Mouse (Mus musculus) hindbrain, embryonic 13.5 days (tissue): ENCODE results near the gene Otx2. TPM values are rescaled to one million over a fixed set of nuclear protein-coding genes. Genes with fewer than 3 reads are reported as not detected.

Source experiments
- ATAC-seq: fragments of 200-750 bp; cut with Nextera tagmentation; 2 replicates; pipeline ENCODE4 v1.8.0; 2017; ENCODE audit warnings: moderate TSS enrichment; ENCODE audit not compliant: low FRiP score
- H3K27ac ChIP-seq: fragments of 300-500 bp; sonication (generic); 2 replicates; pipeline ENCODE4 v1.5.1; 2015; ENCODE audit warnings: inconsistent platforms, mild to moderate bottlenecking, moderate library complexity
- H3K27me3 ChIP-seq: fragments of 300-500 bp; sonication (generic); 2 replicates; pipeline ENCODE4 v1.6.1; 2015; ENCODE audit warnings: mild to moderate bottlenecking, inconsistent platforms
- H3K36me3 ChIP-seq: fragments of 300-500 bp; sonication (generic); 2 replicates; pipeline ENCODE4 v1.6.1; 2015; ENCODE audit warnings: mild to moderate bottlenecking, inconsistent platforms
- H3K4me1 ChIP-seq: fragments of 300-500 bp; sonication (generic); replicated peaks from 2 replicates; pipeline ENCODE4 v1.6.1; 2015; ENCODE audit warnings: inconsistent platforms
- H3K4me2 ChIP-seq: fragments of 300-500 bp; sonication (generic); 2 replicates; pipeline ENCODE4 v1.6.1; 2015; ENCODE audit warnings: inconsistent platforms, mild to moderate bottlenecking, moderate library complexity
- H3K4me3 ChIP-seq: fragments of 300-500 bp; sonication (generic); 2 replicates; pipeline ENCODE4 v1.5.1; 2015; ENCODE audit warnings: mild to moderate bottlenecking, inconsistent platforms
- H3K9ac ChIP-seq: fragments of 300-500 bp; sonication (generic); 2 replicates; pipeline ENCODE4 v1.6.1; 2015; ENCODE audit warnings: mild to moderate bottlenecking, inconsistent platforms
- H3K9me3 ChIP-seq: fragments of 300-500 bp; sonication (generic); 2 replicates; pipeline ENCODE4 v1.6.1; 2016; ENCODE audit warnings: inconsistent platforms
- WGBS: fragments of 180-500 bp; shearing (Covaris S2); methylation state at CpG from one replicate; pipeline ENCODE4 v1.1.7; 2015; 5-methylcytosine and 5-hydroxymethylcytosine counted together
- polyA plus RNA-seq: library from polyadenylated mRNA; unstranded; fragments of >200 nt; fragmentation: Nextera tagmentation; extraction: Ambion mirVana; gene quantifications from 2 replicates; pipeline ENCODE4 v1.2.1, GENCODE M21; 2015

Otx2 gene
- 22.8 and 24.1 TPM in 2 replicates for polyA plus RNA-seq

- H3K27me3 ChIP-seq: peaks cover 98% of the 10 kb centered on the region
Observed at GRCm38 (mm10) chr14:48673541-48673940, at the start of gene Otx2. TSS of gene Otx2 (minus strand) at chr14:48673819.

GRCm38 (mm10) chr14:48722763-48723162, 49.1 kb upstream of the Otx2 start:
- no peak overlapping the region for H3K4me3 ChIP-seq
- 26% methylated on average over 4 of the region's 4 CpGs for WGBS
- H3K27ac ChIP-seq: no peak overlapping the region
- H3K4me2 ChIP-seq: no peak overlapping the region
- no peaks in the 10 kb centered on the region for H3K9me3 ChIP-seq
- H3K9ac ChIP-seq: no peak overlapping the region
- H3K4me1 ChIP-seq: no peaks in the 10 kb centered on the region
- no peaks in the 10 kb centered on the region for H3K36me3 ChIP-seq
- ATAC-seq: no peak
- H3K27me3 ChIP-seq: no peaks in the 10 kb centered on the region

More at GRCm38 (mm10) chr14:48673541-48673940, at the start of gene Otx2:
- ATAC-seq: no peak
- no peak within 1 kb of the TSS for H3K27ac ChIP-seq
- no peaks in the 10 kb centered on the region for H3K36me3 ChIP-seq
- peak within 1 kb of the TSS; percentile 29 for H3K4me2 ChIP-seq
- peaks cover 15% of the 10 kb centered on the region for H3K4me1 ChIP-seq
- peak within 1 kb of the TSS; percentile 21 for H3K4me3 ChIP-seq
- no peaks in the 10 kb centered on the region for H3K9me3 ChIP-seq
- WGBS: under 1% methylated on average over 27 of the region's 27 CpGs
- H3K9ac ChIP-seq: peak within 1 kb of the TSS; percentile 43; the same call in 1 of the 2 replicates

- Histone ChIP-seq H3K4me1 (no peaks in the 10 kb centered on the region), H3K4me3 (no peak overlapping the region), H3K27ac (no peak overlapping the region), H3K36me3 (no peaks in the 10 kb centered on the region), H3K4me2 (no peak overlapping the region), H3K27me3 (no peaks in the 10 kb centered on the region), H3K9me3 (no peaks in the 10 kb centered on the region), H3K9ac (no peak overlapping the region)
- WGBS: 90% methylated on average over 3 of the region's 3 CpGs
- ATAC-seq: no peak
Observed at GRCm38 (mm10) chr14:48719296-48719695, 45.7 kb upstream of the Otx2 start.

GRCm38 (mm10) chr14:48717632-48718279, 44.1 kb upstream of the Otx2 start:
- no peak overlapping the region for H3K4me2 ChIP-seq
- H3K4me3 ChIP-seq: no peak overlapping the region
- no peaks in the 10 kb centered on the region for H3K9me3 ChIP-seq
- H3K27ac ChIP-seq: no peak overlapping the region
- H3K4me1 ChIP-seq: no peaks in the 10 kb centered on the region
- WGBS: 88% methylated on average over 8 of the region's 8 CpGs
- 0 out of 2 replicates have a peak, but pooled peaks cover 5% of the 10 kb centered on the region for H3K27me3 ChIP-seq
- H3K36me3 ChIP-seq: no peaks in the 10 kb centered on the region
- ATAC-seq: no peak
- no peak overlapping the region for H3K9ac ChIP-seq

- no peak for ATAC-seq
- H3K4me2 ChIP-seq: no peak overlapping the region
- 0 out of 2 replicates have a peak, but pooled peaks cover 8% of the 10 kb centered on the region for H3K27me3 ChIP-seq
- H3K9me3 ChIP-seq: no peaks in the 10 kb centered on the region
- H3K36me3 ChIP-seq: no peaks in the 10 kb centered on the region
- H3K4me1 ChIP-seq: no peaks in the 10 kb centered on the region
- H3K4me3 ChIP-seq: no peak overlapping the region
- no peak overlapping the region for H3K27ac ChIP-seq
- H3K9ac ChIP-seq: no peak overlapping the region
- WGBS: 92% methylated on average over 4 of the region's 4 CpGs
Observed at GRCm38 (mm10) chr14:48716456-48716855, 42.8 kb upstream of the Otx2 start.

GRCm38 (mm10) chr14:48710871-48711370, 37.3 kb upstream of the Otx2 start:
- WGBS: 70% methylated on average over 13 of the region's 13 CpGs
- H3K4me3 ChIP-seq: no peak overlapping the region
- ATAC-seq: no peak
- H3K9ac ChIP-seq: no peak overlapping the region
- no peak overlapping the region for H3K27ac ChIP-seq
- no peak overlapping the region for H3K4me2 ChIP-seq
- H3K9me3 ChIP-seq: no peaks in the 10 kb centered on the region
- H3K36me3 ChIP-seq: no peaks in the 10 kb centered on the region
- H3K4me1 ChIP-seq: peaks cover 16% of the 10 kb centered on the region
- peaks cover 53% of the 10 kb centered on the region for H3K27me3 ChIP-seq

GRCm38 (mm10) chr14:48710062-48710870, 36.6 kb upstream of the Otx2 start:
- WGBS: 30% methylated on average over 11 of the region's 11 CpGs
- no peak for ATAC-seq
- Histone ChIP-seq H3K9me3 (no peaks in the 10 kb centered on the region), H3K9ac (no peak overlapping the region), H3K36me3 (no peaks in the 10 kb centered on the region), H3K4me1 (peaks cover 16% of the 10 kb centered on the region), H3K4me3 (peak overlapping the region; percentile 22; the same call in 1 of the 2 replicates), H3K27ac (peak overlapping the region; percentile 30; the same call in 1 of the 2 replicates), H3K27me3 (peaks cover 60% of the 10 kb centered on the region), H3K4me2 (peak overlapping the region; percentile 43)

GRCm38 (mm10) chr14:48709371-48710061, 35.9 kb upstream of the Otx2 start:
- WGBS: under 1% methylated on average over 20 of the region's 20 CpGs
- peaks cover 16% of the 10 kb centered on the region for H3K4me1 ChIP-seq
- H3K27me3 ChIP-seq: peaks cover 67% of the 10 kb centered on the region
- peak overlapping the region; percentile 43 for H3K4me2 ChIP-seq
- peak overlapping the region; percentile 22 for H3K4me3 ChIP-seq
- peak; percentile 91 for ATAC-seq
- H3K9ac ChIP-seq: no peak overlapping the region
- no peaks in the 10 kb centered on the region for H3K36me3 ChIP-seq
- H3K27ac ChIP-seq: no peak overlapping the region
- H3K9me3 ChIP-seq: no peaks in the 10 kb centered on the region

- Histone ChIP-seq H3K4me3 (no peak overlapping the region), H3K9me3 (no peaks in the 10 kb centered on the region), H3K9ac (no peak overlapping the region), H3K4me1 (peaks cover 16% of the 10 kb centered on the region), H3K36me3 (no peaks in the 10 kb centered on the region), H3K4me2 (no peak overlapping the region), H3K27ac (no peak overlapping the region), H3K27me3 (peaks cover 70% of the 10 kb centered on the region)
- ATAC-seq: no peak
- 3% methylated on average over 6 of the region's 6 CpGs for WGBS
Observed at GRCm38 (mm10) chr14:48707844-48708383, 34.3 kb upstream of the Otx2 start.

- no peak for ATAC-seq
- H3K27me3 ChIP-seq: peaks cover 70% of the 10 kb centered on the region
Observed at GRCm38 (mm10) chr14:48707391-48707790, 33.8 kb upstream of the Otx2 start.

GRCm38 (mm10) chr14:48700790-48701370, 27.3 kb upstream of the Otx2 start:
- Histone ChIP-seq H3K27me3 (peaks cover 42% of the 10 kb centered on the region), H3K4me2 (no peak overlapping the region), H3K27ac (no peak overlapping the region), H3K4me1 (no peaks in the 10 kb centered on the region), H3K9me3 (no peaks in the 10 kb centered on the region), H3K4me3 (no peak overlapping the region), H3K36me3 (no peaks in the 10 kb centered on the region), H3K9ac (no peak overlapping the region)
- ATAC-seq: no peak
- WGBS: 24% methylated on average over 8 of the region's 8 CpGs

More at GRCm38 (mm10) chr14:48707391-48707790, 33.8 kb upstream of the Otx2 start:
- Histone ChIP-seq H3K4me1 (peaks cover 16% of the 10 kb centered on the region), H3K36me3 (no peaks in the 10 kb centered on the region), H3K4me2 (no peak overlapping the region), H3K9me3 (no peaks in the 10 kb centered on the region), H3K27ac (no peak overlapping the region), H3K4me3 (no peak overlapping the region), H3K9ac (no peak overlapping the region)
- 56% methylated on average over 5 of the region's 5 CpGs for WGBS
